Mouse (Mus musculus): ENCODE results near the gene Specc1l. TPM values are rescaled to one million over a fixed set of nuclear protein-coding genes. Genes with fewer than 3 reads are reported as not detected.

The Specc1l gene
- polyA plus RNA-seq, 1 experiment, result 29.6 TPM

DNA sequence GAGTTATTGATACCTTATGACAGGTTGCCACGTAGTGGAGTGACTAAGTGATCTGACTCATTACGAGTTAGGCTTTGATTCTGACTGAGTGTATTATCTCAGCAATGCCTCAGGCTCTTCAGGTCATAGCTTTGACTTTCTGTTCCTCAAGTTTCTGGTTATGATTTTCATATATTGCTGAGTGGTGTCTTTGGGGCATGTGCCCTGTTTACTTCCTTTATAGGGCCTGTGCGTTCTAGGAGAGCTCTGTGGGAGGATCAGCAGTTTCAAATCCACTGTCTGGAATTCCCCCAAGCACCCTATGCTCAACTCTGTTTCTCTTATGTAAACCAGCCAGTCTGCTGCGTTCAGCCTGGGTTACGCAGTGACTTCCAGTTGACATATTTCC, 10.7 kb downstream of the Specc1l start:
- DNase-seq (ENCODE audit: extremely low spot score in 1 of 2, low spot score in 1 of 2), result peak in 1 of 2 experiments; percentile 26

DNA sequence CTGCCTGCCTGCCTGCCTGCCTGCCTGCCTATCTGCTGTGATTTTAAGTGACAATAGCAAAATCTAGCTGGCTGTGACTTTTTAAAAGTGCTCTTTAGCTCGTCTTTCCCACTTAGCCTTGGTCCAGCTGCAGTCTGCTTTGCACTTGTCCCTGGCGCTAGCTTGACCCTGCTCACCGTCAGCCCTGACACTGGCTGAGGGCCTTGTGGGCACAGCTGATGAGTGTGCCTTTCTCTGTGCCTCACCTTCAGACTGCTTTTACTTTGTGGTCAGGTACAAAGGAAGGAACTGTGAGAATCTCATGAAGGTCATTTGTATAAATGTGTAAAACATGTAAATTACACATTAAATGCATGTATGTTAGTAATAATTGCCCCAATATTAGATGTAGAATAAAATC, 12.3 kb downstream of the Specc1l start:
- DNase-seq (ENCODE audit: extremely low spot score in 1 of 2, low spot score in 1 of 2), result no peak

DNA sequence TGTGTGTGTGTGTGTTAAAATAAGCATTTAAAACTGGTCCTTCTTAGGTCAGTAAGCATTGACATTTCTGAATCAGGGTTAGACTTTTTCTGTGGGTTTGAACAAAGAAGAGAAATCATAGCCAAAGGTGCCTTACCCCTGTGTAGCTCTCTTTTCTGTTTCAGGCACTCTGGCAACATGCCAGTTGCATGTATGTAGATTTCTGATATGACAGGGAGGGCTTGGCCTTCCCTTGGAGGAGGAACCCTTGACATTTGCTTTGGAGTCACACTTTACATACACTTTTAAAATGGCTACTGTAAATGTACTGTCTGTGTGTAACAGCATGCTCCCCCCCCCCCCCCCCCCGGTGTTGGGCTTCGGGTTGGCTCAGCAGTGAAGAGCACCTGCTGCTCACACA, 12.8 kb downstream of the Specc1l start:
- DNase-seq (ENCODE audit: extremely low spot score in 1 of 2, low spot score in 1 of 2), result no peak

DNA sequence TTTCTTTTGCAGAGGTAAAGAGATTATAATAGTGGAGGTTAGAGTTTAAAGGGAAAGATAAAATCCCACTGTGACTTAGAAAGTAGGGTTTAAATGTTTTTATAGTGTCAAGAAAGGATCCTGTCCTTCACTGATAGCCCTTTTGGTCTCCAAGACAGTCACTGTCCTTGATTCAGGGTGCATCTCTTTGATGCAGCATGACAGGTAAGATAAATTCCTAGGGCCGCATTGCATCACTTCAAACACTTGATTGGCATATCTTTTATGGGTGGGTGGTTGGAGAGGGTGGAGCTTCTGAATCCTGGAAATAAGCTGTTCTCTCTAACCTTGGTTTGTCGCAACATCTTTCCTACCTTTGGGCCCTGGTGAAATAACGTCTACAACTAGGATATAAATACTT, 15.5 kb downstream of the Specc1l start:
- no peak for DNase-seq (ENCODE audit: extremely low spot score in 1 of 2, low spot score in 1 of 2)

DNA sequence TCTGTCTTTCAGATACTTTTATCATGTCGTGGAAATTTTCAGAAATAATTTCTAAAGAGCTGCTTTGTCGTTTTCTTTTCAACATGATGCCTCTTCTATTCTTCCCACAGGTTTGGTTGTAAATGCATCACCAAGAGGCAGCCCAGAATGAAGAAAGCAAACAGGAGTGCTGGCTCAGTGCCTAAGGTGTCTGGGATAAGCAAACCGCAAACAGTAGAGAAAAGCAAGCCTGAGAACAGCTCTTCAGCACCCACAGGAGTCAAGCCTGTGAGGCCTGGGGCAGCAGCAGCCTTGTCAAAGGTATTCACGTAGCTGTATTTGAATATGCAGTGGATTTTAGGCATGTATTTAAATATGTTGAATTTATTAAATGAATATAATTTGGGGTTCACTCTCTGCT, 18.7 kb downstream of the Specc1l start:
- DNase-seq (ENCODE audit: extremely low spot score in 1 of 2, low spot score in 1 of 2), result peak in 1 of 2 experiments; percentile 19

DNA sequence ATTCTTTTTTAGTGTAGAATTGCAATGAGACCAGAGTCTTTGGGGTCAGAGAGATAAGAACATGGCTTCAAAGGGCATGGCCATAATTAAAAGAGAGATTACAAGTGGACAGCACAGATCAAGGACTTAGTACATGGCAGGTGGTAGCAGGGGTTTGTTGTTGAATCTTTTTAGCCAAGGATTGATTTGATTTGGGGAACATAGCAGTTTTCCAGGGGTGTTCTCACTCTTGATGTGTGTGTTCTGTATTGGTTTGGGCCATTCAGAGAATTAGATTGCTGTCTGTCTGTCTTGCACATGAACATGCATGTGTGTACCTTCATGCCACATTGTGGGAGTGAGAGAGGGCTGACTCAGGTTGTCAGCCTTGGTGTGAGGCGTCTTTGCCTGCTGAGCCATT, 20.0 kb downstream of the Specc1l start:
- DNase-seq (ENCODE audit: extremely low spot score in 1 of 2, low spot score in 1 of 2), result no peak

DNA sequence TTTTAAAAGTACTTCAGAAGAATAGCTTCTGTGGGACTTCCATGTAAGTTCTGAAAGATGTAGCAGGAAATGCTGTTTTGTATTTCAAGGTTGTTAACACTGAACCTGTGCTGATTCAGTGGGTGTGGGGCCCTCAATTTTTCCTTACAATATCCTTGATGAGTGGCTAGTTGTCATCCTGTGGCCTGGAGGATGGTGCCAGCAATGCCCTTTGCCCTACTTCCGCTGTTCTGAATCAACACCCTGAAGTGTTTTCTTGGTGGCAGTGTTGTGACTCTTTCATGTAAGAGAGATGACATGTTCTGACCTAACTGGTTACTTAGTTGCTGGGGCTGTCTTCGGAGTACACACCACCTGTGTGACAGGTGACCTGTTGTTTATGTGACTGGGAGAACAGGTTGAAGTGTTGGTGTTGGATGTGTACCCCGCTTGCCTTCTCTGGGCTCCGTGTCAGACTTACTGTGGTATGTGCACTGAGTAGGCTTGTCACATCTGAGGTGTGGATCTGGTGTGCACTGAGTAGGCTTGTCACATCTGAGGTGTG, 20.8 kb downstream of the Specc1l start:
- no peak for DNase-seq (ENCODE audit: extremely low spot score in 1 of 2, low spot score in 1 of 2)

DNA sequence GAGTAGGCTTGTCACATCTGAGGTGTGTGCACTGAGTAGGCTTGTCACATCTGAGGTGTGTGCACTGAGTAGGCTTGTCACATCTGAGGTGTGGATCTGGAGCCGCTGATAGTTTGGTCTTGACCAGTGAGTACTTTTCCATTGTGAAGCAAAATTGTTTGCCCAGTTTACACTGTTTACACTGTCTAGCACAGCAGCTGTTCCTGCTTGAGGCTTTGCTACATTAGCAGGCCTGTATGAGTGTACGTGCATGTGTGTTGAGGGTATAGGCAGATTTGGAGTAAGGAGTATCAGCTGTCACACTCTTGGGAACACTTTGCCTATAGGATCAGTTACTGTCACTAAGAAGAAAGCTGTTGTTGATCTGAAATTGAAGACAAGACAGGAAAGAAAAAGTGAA, 21.6 kb downstream of the Specc1l start:
- DNase-seq (ENCODE audit: extremely low spot score in 1 of 2, low spot score in 1 of 2), result no peak

DNA sequence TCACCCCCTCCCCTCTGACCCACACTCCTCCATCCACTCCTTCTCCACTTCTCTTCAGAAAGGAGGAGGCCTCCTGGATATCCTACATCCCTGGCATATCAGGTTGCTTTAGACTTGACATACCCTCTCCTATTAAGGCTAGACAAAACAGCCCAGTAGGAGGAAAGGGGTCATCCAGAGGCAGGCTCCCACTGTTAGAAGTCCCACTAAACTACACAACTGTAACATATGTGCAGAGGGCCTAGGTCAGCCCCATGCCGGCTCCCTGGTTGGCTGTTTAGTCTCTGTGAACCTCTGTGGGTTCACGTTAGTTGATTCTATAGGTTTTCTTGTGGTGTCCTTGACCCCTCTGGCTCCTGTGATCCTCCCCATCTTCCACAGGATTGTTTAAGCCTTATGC, 23.9 kb downstream of the Specc1l start:
- DNase-seq (ENCODE audit: extremely low spot score in 1 of 2, low spot score in 1 of 2), result no peak

DNA sequence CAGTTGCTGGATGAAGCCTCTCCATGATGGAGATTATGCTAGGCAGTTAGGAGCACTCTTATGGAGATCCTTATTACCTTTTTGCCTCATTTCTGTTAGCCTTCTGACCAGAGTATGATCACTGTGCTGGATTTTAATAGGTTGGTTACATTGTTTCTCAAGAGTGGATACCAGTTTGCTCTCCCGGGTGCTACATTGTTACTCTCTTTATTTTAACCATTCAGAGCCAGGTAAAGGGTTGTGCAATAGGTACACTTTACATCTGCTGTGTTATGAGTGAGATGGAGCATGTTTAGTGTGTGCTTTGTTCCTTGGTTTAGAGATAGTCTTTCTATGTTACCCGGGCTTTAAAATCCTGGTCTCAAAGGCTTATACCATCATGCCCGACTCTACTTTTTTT, 24.3 kb downstream of the Specc1l start:
- no peak for DNase-seq (ENCODE audit: extremely low spot score in 1 of 2, low spot score in 1 of 2)

DNA sequence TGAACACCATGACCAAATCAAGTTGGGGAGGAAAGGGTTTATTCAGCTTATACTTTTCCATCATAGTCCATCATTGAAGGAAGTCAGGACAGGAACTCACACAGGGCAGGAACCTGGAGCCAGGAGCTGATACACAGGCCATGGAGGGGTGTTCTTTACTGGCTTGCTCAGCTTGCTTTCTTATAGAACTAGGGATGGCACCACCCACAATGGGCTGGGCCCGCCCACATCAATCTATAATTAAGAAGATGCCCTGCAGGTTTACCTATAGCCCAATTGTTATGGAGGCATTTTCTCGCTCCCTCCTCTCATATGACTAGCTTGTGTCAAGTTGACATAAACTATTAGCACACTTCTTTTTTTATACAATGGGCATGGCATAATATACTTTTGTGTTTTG, 25.3 kb downstream of the Specc1l start:
- no peak for DNase-seq (ENCODE audit: extremely low spot score in 1 of 2, low spot score in 1 of 2)

DNA sequence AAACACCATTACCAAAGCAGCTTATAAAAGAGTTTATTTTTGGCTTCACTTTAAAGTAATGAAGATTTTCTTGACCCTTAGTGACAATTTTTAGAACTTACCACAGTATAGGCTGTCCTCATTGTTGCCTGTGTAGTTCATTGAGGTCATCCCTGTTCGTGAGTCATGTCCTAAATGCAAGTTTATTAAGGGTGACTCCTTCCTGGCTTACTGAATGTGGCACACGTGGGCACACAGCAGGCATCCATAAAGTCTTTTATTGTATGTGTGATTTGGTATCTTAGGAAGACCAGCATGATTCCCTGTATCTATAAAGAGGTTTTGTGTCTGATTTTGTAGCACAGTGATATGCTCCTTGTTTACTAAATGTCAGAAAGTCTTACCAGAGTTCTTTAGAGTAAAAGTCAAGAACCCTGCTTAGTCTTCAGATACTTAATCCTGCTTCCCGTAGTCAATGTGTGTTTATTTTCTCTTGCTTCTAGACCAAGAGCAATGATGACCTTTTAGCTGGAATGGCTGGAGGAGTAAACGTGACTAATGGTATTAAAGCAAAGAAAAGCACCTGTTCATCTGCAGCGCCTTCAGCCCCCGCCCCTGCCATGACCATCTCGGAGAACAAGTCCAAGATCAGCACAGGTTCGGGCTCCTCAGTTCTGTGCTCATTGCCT, 28.8 kb downstream of the Specc1l start:
- DNase-seq (ENCODE audit: extremely low spot score in 1 of 2, low spot score in 1 of 2), result no peak

DNA sequence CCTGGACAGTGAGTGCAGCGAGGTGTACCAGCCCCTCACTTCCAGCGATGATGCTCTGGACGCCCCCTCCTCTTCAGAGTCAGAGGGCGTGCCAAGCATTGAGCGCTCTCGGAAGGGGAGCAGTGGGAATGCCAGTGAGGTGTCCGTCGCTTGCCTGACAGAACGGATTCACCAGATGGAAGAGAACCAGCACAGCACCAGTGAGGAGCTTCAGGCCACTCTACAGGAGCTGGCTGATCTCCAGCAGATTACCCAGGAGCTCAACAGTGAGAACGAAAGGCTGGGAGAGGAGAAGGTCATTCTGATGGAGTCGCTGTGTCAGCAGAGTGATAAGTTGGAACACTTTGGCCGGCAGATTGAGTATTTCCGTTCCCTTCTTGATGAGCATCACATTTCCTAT, 33.9 kb downstream of the Specc1l start:
- no peak for DNase-seq (ENCODE audit: extremely low spot score in 1 of 2, low spot score in 1 of 2)

DNA sequence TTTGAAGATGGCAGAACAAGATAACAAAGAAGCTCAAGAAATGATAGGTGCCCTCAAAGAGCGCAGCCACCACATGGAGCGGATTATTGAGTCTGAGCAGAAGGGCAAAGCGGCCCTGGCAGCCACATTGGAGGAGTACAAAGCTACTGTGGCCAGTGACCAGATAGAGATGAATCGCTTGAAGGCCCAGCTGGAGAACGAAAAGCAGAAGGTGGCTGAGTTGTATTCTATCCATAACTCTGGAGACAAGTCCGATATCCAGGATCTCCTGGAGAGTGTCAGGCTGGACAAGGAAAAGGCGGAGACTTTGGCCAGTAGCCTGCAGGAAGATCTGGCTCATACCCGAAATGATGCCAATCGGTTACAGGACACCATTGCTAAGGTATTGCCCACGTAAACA, 34.5 kb downstream of the Specc1l start:
- DNase-seq (ENCODE audit: extremely low spot score in 1 of 2, low spot score in 1 of 2), result no peak

DNA sequence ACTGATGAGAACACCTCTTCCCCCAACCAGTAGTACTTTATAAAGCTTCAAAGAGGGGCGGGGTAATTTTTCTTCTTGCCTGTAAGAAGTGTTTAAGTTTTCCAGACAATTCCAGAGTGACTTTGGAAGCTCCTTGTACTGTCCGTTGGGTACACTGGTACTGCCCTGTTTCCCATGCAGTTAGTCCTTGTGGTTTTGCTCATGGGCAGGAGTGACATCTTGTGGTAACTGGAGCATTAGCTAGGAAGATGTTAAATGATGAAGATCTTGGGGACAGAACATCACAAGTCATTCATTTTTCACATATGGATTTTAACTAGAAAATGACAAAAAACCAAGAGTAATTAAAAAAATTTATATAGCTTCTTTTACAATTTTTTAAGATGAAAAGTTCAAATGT, 39.1 kb downstream of the Specc1l start:
- DNase-seq (ENCODE audit: extremely low spot score in 1 of 2, low spot score in 1 of 2), result peak in 1 of 2 experiments; percentile 26

DNA sequence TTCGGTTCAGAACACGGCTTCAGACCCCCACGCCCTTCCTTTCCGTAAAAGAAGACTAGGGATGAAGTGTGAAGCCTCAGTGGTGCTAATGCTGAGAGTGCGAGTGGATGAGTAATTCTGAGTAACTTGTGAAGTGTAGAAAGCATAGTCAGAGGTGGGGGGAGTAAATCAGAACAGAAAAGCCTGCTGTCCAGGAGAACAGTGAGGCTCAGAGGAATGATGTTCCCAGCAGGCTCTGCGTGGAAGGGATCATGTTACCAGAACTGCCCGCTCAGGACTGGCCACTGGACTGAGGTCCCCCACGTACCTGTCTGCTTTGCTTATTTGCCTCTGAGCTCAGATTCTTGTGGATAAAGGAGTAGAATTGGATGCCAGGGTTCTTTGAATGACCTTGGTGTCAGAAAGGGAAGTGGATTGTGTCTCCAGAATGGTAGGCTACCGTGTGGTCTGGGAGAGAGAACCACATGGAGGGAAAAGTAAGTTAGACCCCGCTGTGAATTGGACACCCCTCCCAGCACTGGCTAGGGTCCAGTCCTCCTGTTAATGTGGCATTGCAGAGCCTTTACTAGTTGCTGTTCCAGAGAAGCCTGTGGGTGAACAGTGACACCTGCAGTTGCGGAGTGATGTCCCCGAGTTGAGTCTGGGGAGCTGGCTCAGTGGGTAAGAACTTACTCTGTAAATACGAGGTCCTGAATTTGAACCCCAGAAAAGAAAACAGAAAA, 40.6 kb downstream of the Specc1l start:
- DNase-seq (ENCODE audit: extremely low spot score in 1 of 2, low spot score in 1 of 2), result peak in 1 of 2 experiments; percentile 13

DNA sequence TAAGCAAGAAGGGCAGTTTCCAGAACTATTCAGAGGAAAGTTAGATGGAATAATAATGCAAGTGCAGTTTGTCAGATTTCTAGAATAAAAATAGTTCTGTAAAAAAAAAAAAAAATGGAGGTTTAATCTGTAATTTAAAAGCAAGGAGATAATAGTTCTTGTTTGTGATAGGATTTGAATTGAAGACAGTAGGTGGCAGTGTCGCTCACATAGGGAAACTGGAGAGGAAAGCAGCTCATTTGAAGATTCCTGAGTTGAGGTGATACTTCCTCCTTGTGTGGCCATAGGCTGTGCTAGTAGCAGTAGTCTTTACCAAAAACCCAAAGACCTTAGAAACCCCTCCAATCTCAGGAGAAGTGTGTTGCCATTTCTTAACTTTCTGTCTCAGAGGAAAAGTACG, 43.2 kb downstream of the Specc1l start:
- DNase-seq (ENCODE audit: extremely low spot score in 1 of 2, low spot score in 1 of 2), result peak in 1 of 2 experiments; percentile 67

DNA sequence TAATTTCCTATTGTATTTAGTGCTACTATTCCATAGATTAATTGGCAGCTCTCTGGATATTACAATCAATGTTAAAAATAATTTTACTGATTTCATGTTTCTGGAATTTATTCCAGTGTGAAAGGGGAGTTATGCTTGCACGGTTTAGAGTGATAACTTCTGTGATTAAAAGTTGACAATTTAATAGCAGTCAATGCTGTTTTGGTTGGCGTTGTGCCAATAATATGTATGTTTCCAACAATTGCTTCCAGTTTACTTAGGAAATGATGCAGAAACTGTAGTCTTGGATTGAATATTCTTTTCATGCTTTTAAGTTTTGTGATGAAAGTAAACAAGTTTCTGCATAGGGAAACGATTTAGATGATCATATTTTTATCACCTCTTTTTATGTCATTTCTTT, 45.5 kb downstream of the Specc1l start:
- no peak for DNase-seq (ENCODE audit: extremely low spot score in 1 of 2, low spot score in 1 of 2)

DNA sequence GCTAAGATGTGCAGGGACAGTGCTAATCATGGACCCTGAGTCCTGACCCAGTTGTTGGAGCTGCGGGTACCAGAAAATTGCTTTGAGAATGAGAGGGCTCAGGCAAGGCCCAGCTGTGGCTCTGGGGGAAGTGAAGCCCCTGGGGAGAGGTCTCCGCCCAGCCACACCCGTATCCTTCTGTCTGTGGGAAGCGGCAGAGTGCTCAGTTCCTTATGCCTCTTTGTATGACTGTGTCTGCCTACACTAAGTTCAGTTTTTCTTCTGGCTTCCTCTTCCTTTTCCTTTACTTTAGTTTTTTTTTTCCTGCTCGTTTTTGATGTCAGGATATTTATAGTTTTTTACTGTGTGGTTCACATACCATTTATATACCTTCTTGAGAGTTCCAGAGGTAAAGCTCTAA, 46.4 kb downstream of the Specc1l start:
- DNase-seq (ENCODE audit: extremely low spot score in 1 of 2, low spot score in 1 of 2), result no peak

DNA sequence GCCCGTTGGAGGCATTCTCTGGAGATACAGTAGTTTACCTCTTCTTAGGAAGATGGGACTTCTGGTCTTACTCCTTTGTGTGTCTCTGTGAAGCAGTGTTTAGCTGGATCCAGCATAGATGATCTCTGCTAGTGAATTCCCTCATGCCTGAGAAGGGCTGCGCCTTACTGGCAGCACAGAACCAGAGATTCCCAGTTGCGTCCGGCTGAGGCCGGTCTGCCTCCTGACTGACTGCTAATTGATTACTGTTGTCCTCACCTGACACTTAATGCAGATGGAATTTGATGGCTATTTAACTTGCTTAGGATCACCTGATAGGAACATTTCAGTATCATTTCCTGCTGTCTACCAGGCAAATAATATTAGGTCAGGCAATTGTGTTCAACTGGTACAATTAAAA, 49.4 kb downstream of the Specc1l start:
- no peak for DNase-seq (ENCODE audit: extremely low spot score in 1 of 2, low spot score in 1 of 2)

DNA sequence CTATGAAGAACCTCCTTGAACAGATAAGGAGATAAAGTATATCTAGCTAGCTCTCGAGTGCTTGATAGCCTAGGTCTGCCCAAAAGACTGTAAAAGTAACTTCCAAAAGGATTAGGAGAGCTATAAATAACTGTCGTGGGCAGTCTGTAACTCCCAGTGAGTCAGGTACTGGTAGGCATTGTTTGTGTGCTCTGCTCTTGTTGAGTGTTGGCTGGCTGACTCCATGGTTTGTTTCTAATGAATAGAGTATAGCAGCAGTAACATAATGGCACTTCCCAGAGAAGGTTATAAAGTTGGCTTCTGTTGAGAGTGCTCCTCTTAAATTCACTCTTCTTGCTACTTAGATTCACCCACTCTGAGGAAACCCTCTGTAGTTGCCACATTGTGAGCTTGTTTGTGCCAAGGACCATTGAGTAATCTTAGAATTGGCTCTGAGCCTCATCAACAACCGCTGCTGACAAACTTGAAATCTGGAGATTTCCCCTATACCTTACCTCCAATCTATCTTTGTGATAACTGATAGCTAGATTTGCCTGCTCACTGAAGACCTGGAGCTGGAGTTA, 53.2 kb downstream of the Specc1l start:
- no peak for DNase-seq (ENCODE audit: extremely low spot score in 1 of 2, low spot score in 1 of 2)

DNA sequence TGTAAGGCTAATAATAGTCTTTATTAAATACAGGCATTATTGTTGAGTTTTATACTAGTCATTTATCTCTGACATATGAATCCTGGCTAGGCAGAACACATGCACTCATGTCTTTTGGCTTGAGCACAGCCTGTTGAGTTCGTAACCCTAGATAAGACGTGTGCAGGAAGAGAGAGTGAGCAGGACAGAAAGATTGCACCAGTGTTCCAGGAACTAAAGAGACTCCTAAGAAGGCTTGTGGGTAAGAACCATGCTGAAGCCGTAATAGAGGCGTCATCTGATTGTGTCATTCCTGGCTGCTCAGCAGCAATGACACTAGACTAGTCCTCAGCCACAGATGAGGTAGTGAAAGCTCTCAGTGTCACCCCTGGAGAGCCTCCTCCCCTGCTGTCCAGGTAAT, 61.1 kb downstream of the Specc1l start:
- no peak for DNase-seq (ENCODE audit: extremely low spot score in 1 of 2, low spot score in 1 of 2)
